Mouse (Mus musculus) ovary, adult 2 months (tissue): Measurements from ENCODE around the gene Gtf3c4. TPM values are rescaled to one million over a fixed set of nuclear protein-coding genes. Genes with fewer than 3 reads are reported as not detected.

Source experiments
- polyA plus RNA-seq: library from polyadenylated mRNA; depleted of rRNA; stranded (reverse); fragments of >200 nt; gene quantifications from 2 replicates; pipeline ENCODE4 v1.2.3, GENCODE M21; 2012; rRNA removed

Gene Gtf3c4
- polyA plus RNA-seq: 17.3 and 20.1 TPM in 2 replicates

GRCm38 (mm10) chr2:28840222-28840951, at the start of gene Gtf3c4, which contains the start of gene Ddx31:
TSS of gene Gtf3c4 (minus strand) at chr2:28840360.
TSS of gene Ddx31 (plus strand) at chr2:28840406.

Other genes with a start within 250 kb of the Gtf3c4 start
- gene Gfi1b, start 218.4 kb downstream of the Gtf3c4 start, polyA plus RNA-seq: 0.24 and 0.32 TPM in 2 replicates
- gene Tsc1, start 199.1 kb downstream of the Gtf3c4 start, polyA plus RNA-seq: 16.2 and 17.2 TPM in 2 replicates
- 13.2 and 14.0 TPM in 2 replicates for gene Spaca9, start 140.6 kb downstream of the Gtf3c4 start, polyA plus RNA-seq
- 3.4 and 4.4 TPM in 2 replicates for gene Ak8, start 140.2 kb downstream of the Gtf3c4 start, polyA plus RNA-seq
- gene Ddx31, start within 50 bp of the Gtf3c4 start, polyA plus RNA-seq: 4.6 and 6.3 TPM in 2 replicates
- gene Barhl1, start 76.3 kb upstream of the Gtf3c4 start, polyA plus RNA-seq: 0.96 and 1.3 TPM in 2 replicates
- gene Cfap77, start 214.7 kb upstream of the Gtf3c4 start, polyA plus RNA-seq: 3.9 and 5.9 TPM in 2 replicates
- gene Ttf1, start 219.9 kb upstream of the Gtf3c4 start, polyA plus RNA-seq: 7.1 and 8.2 TPM in 2 replicates